Mouse (Mus musculus): ENCODE data around the gene Ece2. TPM values are rescaled to one million over a fixed set of nuclear protein-coding genes. Genes with fewer than 3 reads are reported as not detected.

The Ece2 gene
- polyA plus RNA-seq (2015; fragmentation: Nextera tagmentation; extraction: Ambion mirVana) = 1.7 TPM in 2 replicates

- peak; percentile 75 for ATAC-seq
- Histone ChIP-seq H3K4me3 (ENCODE audit: low read length) (peak within 1 kb of the TSS; percentile 60), H3K4me2 (ENCODE audit: low read depth, low read length) (peak within 1 kb of the TSS; percentile 93), H3K36me3 (ENCODE audit: control insufficient read depth, insufficient read depth, low read length) (no peaks in the 10 kb centered on the region), H3K27ac (ENCODE audit: low read length) (no peak within 1 kb of the TSS), H3K9ac (ENCODE audit: low read depth, low read length) (peak within 1 kb of the TSS; percentile 66), H3K4me1 (ENCODE audit: control insufficient read depth, insufficient read depth, low read length) (peaks cover 11% of the 10 kb centered on the region; the same call in 1 of the 2 replicates), H3K9me3 (ENCODE audit: control insufficient read depth, low read length) (no peaks in the 10 kb centered on the region), H3K27me3 (replicated peaks; ENCODE audit: control insufficient read depth, insufficient read depth, low read length) (peaks cover 22% of the 10 kb centered on the region)
- 8% methylated on average over 54 of the region's 54 CpGs for WGBS
These were observed at the start of gene Ece2 for GRCm38 (mm10) chr16:20629731-20630634. Gene Ece2, plus strand, starts transcription at chr16:20629828.

DNA sequence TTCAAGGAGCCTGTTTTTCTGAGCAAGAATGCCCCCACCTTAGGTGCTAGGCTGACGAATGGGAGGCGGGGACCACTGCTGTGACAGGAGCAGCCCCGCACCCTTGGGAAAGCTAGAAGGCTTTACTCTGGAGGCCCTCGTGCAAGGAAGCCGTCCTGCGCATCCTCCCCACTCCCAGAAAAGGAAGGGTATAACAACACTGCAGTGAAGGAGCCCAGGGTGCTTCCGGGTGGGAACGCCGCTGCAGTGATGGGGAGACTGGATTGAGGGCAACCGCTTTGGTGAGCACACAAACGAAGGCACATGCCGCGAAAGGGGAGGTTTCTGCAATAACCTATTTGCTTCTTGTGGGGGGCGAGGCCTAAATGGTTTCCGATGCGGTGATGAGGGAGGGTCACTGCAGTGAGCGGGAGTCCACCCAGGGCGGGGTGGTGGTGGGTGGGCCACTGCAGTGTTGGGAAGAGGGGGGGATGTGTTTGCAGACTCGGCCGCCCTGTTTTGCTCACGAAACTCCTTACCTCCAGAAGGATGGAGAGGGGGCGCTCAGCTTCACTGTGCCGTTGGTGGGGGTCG lies 40.2 kb upstream of the Ece2 start, which contains the start of gene Vwa5b2:
TSS of gene Vwa5b2 (plus strand) at position 106 of the 573 bp plus-strand sequence.
- Histone ChIP-seq H3K27me3 (replicated peaks; ENCODE audit: control insufficient read depth, insufficient read depth, low read length) (peaks cover 36% of the 10 kb centered on the region), H3K9me3 (ENCODE audit: control insufficient read depth, low read length) (no peaks in the 10 kb centered on the region), H3K9ac (ENCODE audit: low read depth, low read length) (peak within 1 kb of the TSS; percentile 60), H3K36me3 (ENCODE audit: control insufficient read depth, insufficient read depth, low read length) (no peaks in the 10 kb centered on the region), H3K4me2 (ENCODE audit: low read depth, low read length) (peak within 1 kb of the TSS; percentile 95), H3K4me3 (ENCODE audit: low read length) (peak within 1 kb of the TSS; percentile 57), H3K4me1 (ENCODE audit: control insufficient read depth, insufficient read depth, low read length) (peaks cover 22% of the 10 kb centered on the region), H3K27ac (ENCODE audit: low read length) (no peak within 1 kb of the TSS)
- peak; percentile 24 for ATAC-seq
- WGBS = 2% methylated on average over 24 of the region's 24 CpGs

GRCm38 (mm10) chr16:20589939-20590679 lies 39.5 kb upstream of the Ece2 start:
- Histone ChIP-seq H3K9ac (ENCODE audit: low read depth, low read length) (peak overlapping the region; percentile 60), H3K9me3 (ENCODE audit: control insufficient read depth, low read length) (no peaks in the 10 kb centered on the region), H3K27me3 (replicated peaks; ENCODE audit: control insufficient read depth, insufficient read depth, low read length) (peaks cover 36% of the 10 kb centered on the region), H3K4me2 (ENCODE audit: low read depth, low read length) (peak overlapping the region; percentile 95), H3K4me3 (ENCODE audit: low read length) (peak overlapping the region; percentile 57), H3K36me3 (ENCODE audit: control insufficient read depth, insufficient read depth, low read length) (no peaks in the 10 kb centered on the region), H3K27ac (ENCODE audit: low read length) (no peak overlapping the region), H3K4me1 (ENCODE audit: control insufficient read depth, insufficient read depth, low read length) (peaks cover 22% of the 10 kb centered on the region)
- peak; percentile 70 for ATAC-seq
- WGBS = under 1% methylated on average over 36 of the region's 39 CpGs

- 0 out of 2 replicates have a peak overlapping the region, but pooled peaks have one; percentile 60 for H3K9ac ChIP-seq (ENCODE audit: low read depth, low read length)
- no peak overlapping the region for H3K27ac ChIP-seq (ENCODE audit: low read length)
- ATAC-seq = peak; percentile 32
- peak overlapping the region; percentile 95 for H3K4me2 ChIP-seq (ENCODE audit: low read depth, low read length)
- peaks cover 36% of the 10 kb centered on the region for H3K27me3 ChIP-seq (replicated peaks; ENCODE audit: control insufficient read depth, insufficient read depth, low read length)
- 0% methylated on average over 13 of the region's 17 CpGs for WGBS
- peak overlapping the region; percentile 57 for H3K4me3 ChIP-seq (ENCODE audit: low read length)
- H3K9me3 ChIP-seq (ENCODE audit: control insufficient read depth, low read length) = no peaks in the 10 kb centered on the region
- H3K4me1 ChIP-seq (ENCODE audit: control insufficient read depth, insufficient read depth, low read length) = peaks cover 22% of the 10 kb centered on the region
- no peaks in the 10 kb centered on the region for H3K36me3 ChIP-seq (ENCODE audit: control insufficient read depth, insufficient read depth, low read length)
These were observed 39.0 kb upstream of the Ece2 start for GRCm38 (mm10) chr16:20590680-20591038.

GRCm38 (mm10) chr16:20591076-20591705 lies 38.4 kb upstream of the Ece2 start:
- H3K36me3 ChIP-seq (ENCODE audit: control insufficient read depth, insufficient read depth, low read length) = no peaks in the 10 kb centered on the region
- 9% methylated on average over 48 of the region's 48 CpGs for WGBS
- H3K27ac ChIP-seq (ENCODE audit: low read length) = no peak overlapping the region
- no peaks in the 10 kb centered on the region for H3K9me3 ChIP-seq (ENCODE audit: control insufficient read depth, low read length)
- peaks cover 22% of the 10 kb centered on the region for H3K4me1 ChIP-seq (ENCODE audit: control insufficient read depth, insufficient read depth, low read length)
- peak overlapping the region; percentile 27; the same call in 1 of the 2 replicates for H3K4me2 ChIP-seq (ENCODE audit: low read depth, low read length)
- no peak; the same call in 1 of the 2 replicates for ATAC-seq
- H3K4me3 ChIP-seq (ENCODE audit: low read length) = peak overlapping the region; percentile 57
- 0 out of 2 replicates have a peak overlapping the region, but pooled peaks have one; percentile 27 for H3K9ac ChIP-seq (ENCODE audit: low read depth, low read length)
- H3K27me3 ChIP-seq (replicated peaks; ENCODE audit: control insufficient read depth, insufficient read depth, low read length) = peaks cover 36% of the 10 kb centered on the region

DNA sequence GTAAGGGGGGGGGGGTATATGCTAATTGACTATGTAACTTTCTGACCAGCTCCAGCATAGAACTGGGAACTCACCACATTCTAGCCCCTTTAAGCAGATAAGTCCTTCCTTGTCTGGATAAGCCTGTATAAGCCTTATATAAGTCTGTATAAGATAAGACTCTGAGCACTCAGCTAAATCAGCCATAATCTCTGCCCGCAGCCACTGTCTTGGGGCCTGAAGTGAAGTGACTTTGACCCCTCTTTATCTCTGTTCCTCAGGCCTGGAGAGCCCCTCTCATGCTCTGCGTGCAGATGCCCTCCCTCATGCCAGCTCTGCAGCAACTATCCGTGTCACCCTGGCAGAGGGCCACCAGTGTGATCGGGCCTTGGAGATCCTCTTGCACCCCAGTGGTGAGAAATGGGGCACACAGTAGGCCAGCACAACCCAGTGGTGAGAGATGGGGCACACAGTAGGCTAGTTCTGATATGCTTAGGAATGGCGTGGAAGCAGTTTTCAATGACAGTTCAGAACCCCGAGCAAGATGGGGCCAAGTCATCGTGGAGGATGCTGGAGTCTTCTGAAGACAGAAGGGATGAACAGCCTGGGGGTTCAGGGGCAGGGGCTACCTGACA lies 34.5 kb upstream of the Ece2 start:
- 70% methylated on average over 7 of the region's 7 CpGs for WGBS
- Histone ChIP-seq H3K4me1 (ENCODE audit: control insufficient read depth, insufficient read depth, low read length) (peaks cover 12% of the 10 kb centered on the region), H3K4me3 (ENCODE audit: low read length) (no peak overlapping the region), H3K27ac (ENCODE audit: low read length) (no peak overlapping the region), H3K27me3 (replicated peaks; ENCODE audit: control insufficient read depth, insufficient read depth, low read length) (peaks cover 20% of the 10 kb centered on the region), H3K9ac (ENCODE audit: low read depth, low read length) (no peak overlapping the region), H3K4me2 (ENCODE audit: low read depth, low read length) (no peak overlapping the region), H3K9me3 (ENCODE audit: control insufficient read depth, low read length) (no peaks in the 10 kb centered on the region), H3K36me3 (ENCODE audit: control insufficient read depth, insufficient read depth, low read length) (no peaks in the 10 kb centered on the region)
- peak; percentile 68 for ATAC-seq

- Histone ChIP-seq H3K9ac (ENCODE audit: low read depth, low read length) (no peak overlapping the region), H3K27ac (ENCODE audit: low read length) (no peak overlapping the region), H3K36me3 (ENCODE audit: control insufficient read depth, insufficient read depth, low read length) (no peaks in the 10 kb centered on the region), H3K4me3 (ENCODE audit: low read length) (no peak overlapping the region), H3K4me1 (ENCODE audit: control insufficient read depth, insufficient read depth, low read length) (peaks cover 7% of the 10 kb centered on the region), H3K9me3 (ENCODE audit: control insufficient read depth, low read length) (no peaks in the 10 kb centered on the region), H3K27me3 (replicated peaks; ENCODE audit: control insufficient read depth, insufficient read depth, low read length) (peaks cover 14% of the 10 kb centered on the region), H3K4me2 (ENCODE audit: low read depth, low read length) (no peak overlapping the region)
- WGBS = 88% methylated on average over 4 of the region's 4 CpGs
- no peak for ATAC-seq
These were observed 33.9 kb upstream of the Ece2 start for GRCm38 (mm10) chr16:20595737-20596136.

GRCm38 (mm10) chr16:20596687-20597441 lies 32.8 kb upstream of the Ece2 start:
- no peaks in the 10 kb centered on the region for H3K4me1 ChIP-seq (ENCODE audit: control insufficient read depth, insufficient read depth, low read length)
- H3K27me3 ChIP-seq (replicated peaks; ENCODE audit: control insufficient read depth, insufficient read depth, low read length) = peaks cover 5% of the 10 kb centered on the region
- no peaks in the 10 kb centered on the region for H3K9me3 ChIP-seq (ENCODE audit: control insufficient read depth, low read length)
- no peak overlapping the region for H3K9ac ChIP-seq (ENCODE audit: low read depth, low read length)
- 55% methylated on average over 7 of the region's 7 CpGs for WGBS
- no peak overlapping the region for H3K27ac ChIP-seq (ENCODE audit: low read length)
- no peaks in the 10 kb centered on the region for H3K36me3 ChIP-seq (ENCODE audit: control insufficient read depth, insufficient read depth, low read length)
- H3K4me3 ChIP-seq (ENCODE audit: low read length) = no peak overlapping the region
- H3K4me2 ChIP-seq (ENCODE audit: low read depth, low read length) = no peak overlapping the region
- ATAC-seq = 0 out of 2 replicates have a peak, but pooled peaks have one; percentile 6

All from intestine, embryonic 16.5 days (tissue).